Mouse (Mus musculus) leukemia stem cell, adult 10-12 weeks (primary cell): Measurements from ENCODE around the gene Tmem151a. TPM values are rescaled to one million over a fixed set of nuclear protein-coding genes. Genes with fewer than 3 reads are reported as not detected.

Source experiments
- polyA plus RNA-seq: library from polyadenylated mRNA; stranded (reverse); fragments of >175 nt; gene quantifications from 2 replicates; pipeline ENCODE4 v1.2.3, GENCODE M21; 2012; ENCODE audit warnings: low replicate concordance

The Tmem151a gene
- 0.09 and 1.3 TPM in 2 replicates for polyA plus RNA-seq

DNA sequence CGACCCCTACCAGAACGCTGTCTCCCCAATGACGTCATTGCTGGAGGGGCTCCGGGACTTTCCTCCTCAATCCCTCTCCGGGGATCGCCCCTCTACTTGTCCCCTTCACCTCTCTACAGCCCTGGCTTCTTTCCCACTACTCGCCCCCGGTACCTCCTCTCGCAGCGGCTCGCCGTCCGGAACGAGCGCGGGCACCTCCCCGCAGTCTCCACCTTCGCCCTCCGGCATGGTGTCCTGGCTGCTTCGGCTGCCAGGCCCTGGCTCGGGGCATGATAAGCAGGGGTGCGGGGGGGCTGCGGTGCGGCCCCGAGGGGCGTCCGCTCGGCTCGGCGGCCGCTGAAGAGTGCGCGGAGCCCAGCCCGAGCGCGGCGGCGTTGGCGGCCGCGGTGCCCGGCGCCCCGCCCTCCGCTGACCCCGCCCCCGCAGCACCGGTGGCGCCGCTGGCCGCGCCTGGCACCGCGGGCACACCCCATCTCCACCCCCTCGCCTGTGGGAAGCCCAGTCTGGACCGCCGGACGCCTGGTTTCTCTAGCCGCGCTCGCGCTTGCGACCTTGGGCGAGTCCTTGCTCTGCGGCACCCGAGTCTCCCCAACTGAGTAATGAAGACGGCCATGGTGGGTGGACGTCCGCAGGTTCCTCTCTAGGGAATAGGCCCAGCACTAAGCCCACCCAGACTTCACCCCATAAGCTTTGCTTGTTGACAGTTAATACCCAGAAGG, at the start of gene Tmem151a:
Gene Tmem151a (minus strand): TSS at position 387 of the 719 bp plus-strand sequence.

DNA sequence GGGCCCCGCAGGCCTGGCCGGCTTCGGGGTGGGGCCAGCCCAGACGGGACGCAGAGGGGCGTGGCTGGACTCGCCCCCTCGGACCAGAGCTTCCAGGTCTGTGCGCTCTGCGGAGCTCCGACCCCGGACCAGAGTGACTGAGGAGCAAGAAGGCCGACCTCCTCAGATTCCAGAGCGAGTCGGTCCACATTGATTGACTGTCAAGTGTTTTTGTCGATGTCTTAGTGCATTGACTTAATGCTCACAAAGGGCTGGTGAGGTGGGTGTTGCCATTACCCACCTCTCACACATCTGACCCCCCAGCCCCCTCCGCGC, 33.0 kb upstream of the Tmem151a start, which contains the start of gene Klc2:
Gene Klc2 (minus strand): TSS at position 177 of the 315 bp plus-strand sequence.

DNA sequence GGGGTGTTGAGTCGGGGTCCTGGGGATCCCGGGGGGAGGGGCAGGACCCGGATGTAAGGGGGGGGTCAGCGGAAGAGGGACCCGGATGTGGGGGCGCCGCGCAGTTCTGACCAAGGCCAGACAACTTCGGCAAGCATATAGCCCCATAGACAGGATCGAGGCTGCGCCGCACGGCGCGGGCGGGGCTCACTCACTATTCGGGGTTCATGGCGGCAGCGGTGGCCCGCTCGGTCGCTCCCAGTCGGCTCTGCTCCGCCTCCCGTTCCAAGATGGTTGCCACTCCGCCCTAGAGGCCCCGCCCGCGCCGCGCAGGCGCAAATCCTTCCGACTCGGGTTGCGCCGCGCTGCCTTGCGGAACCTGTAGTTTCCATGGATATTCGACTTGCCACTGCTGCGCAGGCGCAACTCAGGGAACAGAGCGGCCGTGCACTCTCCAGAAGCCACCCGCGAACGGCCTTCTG, 21.4 kb upstream of the Tmem151a start, which contains the start of gene Rab1b:
Gene Rab1b (minus strand): TSS at position 342 of the 461 bp plus-strand sequence.

DNA sequence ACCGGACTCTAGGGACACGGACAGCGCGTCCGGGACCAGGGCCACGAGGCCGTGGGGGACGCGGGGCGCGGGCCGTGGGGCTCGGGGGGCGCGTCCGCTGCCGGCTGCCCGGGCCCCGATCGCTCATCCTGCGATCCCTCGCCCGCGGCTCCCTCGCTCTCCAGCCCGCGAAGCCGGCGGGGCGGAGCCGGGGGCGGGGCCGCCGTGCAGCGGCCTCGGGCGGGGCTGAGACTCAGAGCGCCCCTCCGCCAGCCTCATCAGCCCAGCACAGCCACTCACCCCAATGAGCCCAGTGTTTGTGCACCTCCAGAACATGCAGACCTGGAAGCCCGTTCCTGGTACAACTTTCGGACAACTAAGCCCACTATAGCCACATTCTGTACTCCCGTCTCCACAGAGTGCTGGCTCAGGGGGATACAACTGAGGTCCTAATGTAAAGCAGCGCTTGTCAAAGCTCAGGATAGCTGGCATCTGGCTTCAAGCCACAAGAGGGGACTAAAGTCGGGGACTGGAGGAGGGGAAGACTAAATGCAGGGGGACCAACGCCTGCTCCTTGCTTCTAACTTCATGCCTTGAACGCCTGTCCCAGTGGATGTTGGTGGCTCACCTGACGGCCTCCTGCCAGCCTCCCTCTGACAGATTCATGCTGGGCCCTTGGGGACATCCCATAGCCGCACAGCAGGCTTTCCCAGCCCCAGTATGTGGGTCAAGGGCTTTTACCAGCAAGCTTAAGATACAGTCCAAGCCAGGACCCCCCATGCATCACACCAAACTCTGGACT, 13.2 kb upstream of the Tmem151a start, which contains the start of gene Cnih2:
Gene Cnih2 (minus strand): TSS at position 159 of the 781 bp plus-strand sequence.

DNA sequence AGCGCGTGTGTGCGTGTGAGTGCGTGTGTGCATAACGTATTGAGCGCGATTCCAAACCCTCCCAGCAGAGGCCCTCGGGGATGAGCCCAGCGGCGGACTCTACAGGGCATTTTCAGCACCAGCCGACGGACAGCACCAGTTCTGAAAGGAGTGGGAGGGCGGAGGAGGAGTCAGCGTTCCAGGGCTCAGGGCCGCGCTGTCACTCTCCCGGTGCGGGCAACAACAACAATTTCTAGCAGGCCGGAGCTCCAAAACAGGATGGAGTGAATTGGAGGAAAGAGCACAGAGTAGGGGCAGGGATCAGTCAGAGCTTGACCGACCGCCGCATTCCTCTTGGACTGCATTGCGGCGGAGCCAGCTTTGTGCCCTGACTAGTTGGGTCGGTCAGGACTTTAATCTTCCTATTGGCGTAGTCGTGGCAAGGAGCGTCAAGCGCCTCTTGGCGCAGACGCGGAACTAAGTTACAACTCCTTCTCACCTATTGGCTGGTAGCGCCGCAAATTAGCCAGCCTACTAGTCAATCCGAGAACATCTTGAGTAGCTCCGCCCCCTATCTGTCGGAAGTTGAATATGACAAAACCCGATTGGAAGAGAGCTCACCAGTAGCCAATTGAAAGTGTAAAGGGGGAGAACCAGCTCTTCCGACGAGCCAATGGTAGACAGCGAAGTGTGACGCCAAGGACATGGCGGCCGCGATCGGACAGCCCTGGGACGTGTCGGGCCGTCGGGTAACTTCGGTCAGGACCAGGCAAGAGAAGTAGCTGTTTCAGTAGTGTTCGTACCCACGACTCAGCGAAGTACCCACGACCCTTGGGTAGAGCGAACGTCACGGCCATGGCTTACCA, 2.8 kb upstream of the Tmem151a start, which contains the start of gene Yif1a:
Gene Yif1a (plus strand): TSS at position 655 of the 845 bp plus-strand sequence.

DNA sequence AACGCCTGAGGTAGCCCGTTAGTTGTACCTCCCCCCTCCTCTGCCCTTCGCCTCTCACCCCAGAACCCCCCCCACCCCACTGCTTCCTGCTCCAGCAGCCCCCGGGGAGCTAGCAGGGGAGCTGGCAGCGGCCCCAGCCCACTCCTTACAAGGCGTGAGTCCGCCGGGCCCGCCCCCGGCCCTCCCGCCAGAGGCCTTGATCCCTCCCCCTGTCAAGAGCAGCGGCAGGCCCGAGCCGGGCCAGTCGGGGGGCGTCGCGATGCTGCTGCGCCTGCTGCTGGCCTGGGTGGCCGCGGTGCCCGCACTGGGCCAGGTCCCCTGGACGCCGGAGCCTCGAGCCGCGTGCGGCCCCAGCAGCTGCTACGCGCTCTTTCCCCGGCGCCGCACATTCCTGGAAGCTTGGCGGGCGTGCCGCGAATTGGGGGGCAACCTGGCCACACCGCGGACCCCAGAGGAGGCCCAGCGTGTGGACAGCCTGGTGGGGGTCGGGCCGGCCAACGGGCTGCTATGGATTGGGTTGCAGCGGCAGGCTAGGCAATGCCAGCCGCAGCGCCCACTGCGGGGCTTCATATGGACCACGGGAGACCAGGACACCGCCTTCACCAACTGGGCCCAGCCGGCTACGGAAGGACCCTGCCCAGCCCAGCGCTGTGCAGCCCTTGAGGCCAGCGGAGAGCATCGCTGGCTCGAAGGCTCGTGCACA, 17.3 kb downstream of the Tmem151a start, which contains the start of gene Cd248:
Gene Cd248 (plus strand): TSS at position 212 of the 703 bp plus-strand sequence.

DNA sequence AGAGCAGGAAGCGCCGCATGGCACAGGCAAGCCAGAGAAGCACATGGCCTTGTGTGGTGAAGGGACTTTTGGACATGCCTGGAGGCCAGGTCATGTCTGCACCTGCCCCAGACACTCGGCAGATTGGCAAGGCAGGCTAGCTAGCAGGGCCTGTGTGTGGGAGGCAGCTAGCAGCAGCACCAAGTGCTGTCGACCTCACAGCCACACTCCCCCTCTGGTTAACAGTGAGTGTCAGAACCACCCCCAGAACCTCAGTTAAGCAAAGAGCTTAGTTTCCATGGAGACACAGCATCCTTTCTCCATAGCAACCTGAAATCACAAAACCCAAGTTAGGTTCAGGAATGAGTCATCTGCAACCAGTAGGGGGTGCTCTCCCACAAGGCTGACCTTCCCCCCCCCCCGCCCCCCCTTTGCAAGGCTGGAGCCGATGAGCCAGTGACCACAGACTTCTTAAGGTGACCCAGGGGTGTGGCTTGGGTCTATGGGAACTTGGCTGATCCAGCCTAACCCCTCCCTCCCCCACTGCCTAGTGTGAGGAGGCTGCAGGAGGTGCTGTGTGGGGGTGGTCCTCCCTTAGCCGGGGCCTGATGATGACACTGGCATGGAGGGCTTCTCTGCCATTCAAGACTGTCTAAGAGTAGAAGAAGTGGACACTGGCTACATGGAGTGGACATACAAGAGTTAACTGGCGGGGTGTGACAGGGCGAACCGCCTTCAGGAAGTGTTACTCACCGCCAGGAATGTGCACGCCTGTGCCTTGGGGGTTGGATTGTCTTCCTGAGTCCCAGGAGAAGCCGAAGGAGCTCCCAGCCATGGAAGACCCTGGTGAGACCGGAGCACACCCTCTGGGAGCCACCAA, 35.1 kb downstream of the Tmem151a start, which contains the start of gene Rin1:
Gene Rin1 (plus strand): TSS at position 435 of the 859 bp plus-strand sequence.

DNA sequence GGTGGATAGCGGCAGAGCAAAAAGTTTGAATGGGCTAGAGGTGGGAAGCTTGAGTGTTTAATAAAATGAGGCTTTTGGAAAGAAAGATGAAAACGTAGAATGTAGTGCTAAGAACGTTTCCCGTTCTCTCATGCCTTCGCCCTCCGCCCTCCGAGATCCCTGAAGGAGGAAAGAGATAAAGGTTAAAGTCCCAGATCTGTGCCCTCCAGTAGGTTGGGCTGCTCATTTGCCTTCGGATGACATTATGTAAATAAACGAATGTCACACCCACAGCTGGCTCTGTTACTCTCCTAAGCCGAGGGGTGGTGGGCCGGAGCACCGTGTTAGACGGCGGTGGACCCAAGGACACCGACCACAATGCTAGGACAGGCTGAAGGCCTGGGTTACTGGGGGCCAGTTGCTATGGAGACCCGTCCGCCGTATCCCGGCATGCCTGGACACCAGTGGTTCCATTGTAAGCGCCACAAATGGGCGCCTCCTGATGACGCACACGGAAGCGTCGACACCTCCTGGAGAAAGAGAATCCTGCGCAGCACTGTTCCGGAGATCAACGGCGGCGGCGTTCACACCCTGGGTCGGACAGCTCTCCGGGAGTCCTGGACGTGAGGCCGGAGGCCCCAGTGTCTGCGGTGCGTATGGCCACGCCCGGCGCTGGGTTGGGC, 44.3 kb downstream of the Tmem151a start, which contains the start of gene Brms1:
Gene Brms1 (plus strand): TSS at position 493 of the 662 bp plus-strand sequence.

DNA sequence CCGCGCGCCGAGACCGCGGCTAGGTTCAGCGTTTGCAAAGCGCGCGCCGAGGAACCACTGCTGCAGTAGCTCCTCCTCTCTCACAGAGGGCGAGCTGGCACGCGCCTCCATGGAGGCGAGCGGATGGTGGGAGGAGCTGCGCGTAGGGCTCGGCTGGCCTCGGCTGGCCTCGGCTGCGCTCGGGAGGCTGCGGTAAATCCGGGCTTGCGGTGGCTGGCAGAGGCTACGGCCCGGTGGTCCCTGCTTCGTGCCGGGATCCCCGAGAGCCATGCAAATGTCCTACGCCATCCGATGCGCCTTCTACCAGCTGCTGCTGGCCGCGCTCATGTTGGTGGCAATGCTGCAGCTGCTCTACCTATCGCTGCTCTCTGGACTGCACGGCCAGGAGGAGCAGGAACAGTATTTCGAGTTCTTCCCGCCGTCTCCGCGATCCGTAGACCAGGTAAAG, 46.6 kb downstream of the Tmem151a start, which contains the start of the genes B4gat1 and AC124502.3:
Gene B4gat1 (plus strand): TSS at position 118 of the 448 bp plus-strand sequence.
Gene AC124502.3 (plus strand): TSS at position 183 of the 448 bp plus-strand sequence.

DNA sequence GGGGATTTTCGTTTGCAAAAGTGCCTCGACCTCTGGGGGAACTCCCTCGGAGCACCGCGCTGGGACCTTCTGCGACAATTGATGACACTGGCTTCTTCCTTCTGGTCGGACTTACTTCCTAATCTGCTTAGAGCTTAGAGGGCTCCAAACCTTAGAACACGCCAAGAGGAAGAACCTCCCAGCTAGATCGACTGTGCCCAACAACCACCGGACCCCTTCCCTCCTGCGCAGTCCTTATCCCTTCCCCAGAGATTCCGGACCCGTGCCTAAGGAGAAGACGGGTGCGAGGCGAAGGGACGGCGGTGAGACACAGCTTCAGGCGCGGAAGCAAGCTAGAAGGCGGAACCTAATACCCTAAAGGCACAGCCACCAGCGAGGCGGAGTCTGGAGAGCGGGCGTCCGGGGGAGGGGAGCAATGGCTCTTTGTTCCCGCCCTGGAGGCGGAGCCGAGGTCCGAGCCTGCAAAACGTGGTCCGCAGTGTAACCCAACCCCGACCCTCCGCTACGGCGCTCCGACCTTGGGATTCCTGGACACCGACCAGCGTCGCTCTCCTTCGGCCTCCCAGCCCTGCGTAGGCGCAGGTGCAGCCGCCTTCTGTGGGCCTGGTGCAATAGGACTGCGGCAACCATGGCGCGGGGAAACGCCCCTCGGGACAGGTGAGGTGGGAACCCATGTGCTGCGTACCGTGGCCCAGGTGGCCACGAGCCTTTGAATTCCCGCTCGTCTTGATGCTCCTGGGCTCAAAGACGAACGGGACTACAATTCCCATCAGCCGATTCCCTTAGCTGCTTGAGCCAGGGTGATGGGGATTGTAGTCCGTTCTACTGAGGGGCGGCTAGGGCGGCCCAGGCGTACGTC, 61.5 kb downstream of the Tmem151a start, which contains the start of gene Slc29a2:
Gene Slc29a2 (plus strand): TSS at position 240 of the 859 bp plus-strand sequence.

Other genes starting within 250 kb of the Tmem151a start
- gene Ccs, start 246.2 kb downstream of the Tmem151a start, polyA plus RNA-seq = 21.4 and 110 TPM in 2 replicates
- gene Ccdc87, start 246.2 kb downstream of the Tmem151a start, polyA plus RNA-seq = not detected in 2 replicates
- gene Ctsf, start 230.4 kb downstream of the Tmem151a start, polyA plus RNA-seq = 17.8 and 31.5 TPM in 2 replicates
- 0.37 and 0.66 TPM in 2 replicates for gene Actn3, start 207.6 kb downstream of the Tmem151a start, polyA plus RNA-seq
- 5.1 and 6.1 TPM in 2 replicates for gene Zdhhc24, start 206.9 kb downstream of the Tmem151a start, polyA plus RNA-seq
- 4.4 and 8.3 TPM in 2 replicates for gene Bbs1, start 178.9 kb downstream of the Tmem151a start, polyA plus RNA-seq
- gene Dpp3, start 157.2 kb downstream of the Tmem151a start, polyA plus RNA-seq = 49.7 and 54.1 TPM in 2 replicates
- gene Peli3, start 142.4 kb downstream of the Tmem151a start, polyA plus RNA-seq = 0.11 and 0.36 TPM in 2 replicates
- 41.9 and 74.6 TPM in 2 replicates for gene Mrpl11, start 123.4 kb downstream of the Tmem151a start, polyA plus RNA-seq
- 0.14 and 0.37 TPM in 2 replicates for gene Npas4, start 95.2 kb downstream of the Tmem151a start, polyA plus RNA-seq
- gene Slc29a2, start 61.7 kb downstream of the Tmem151a start, polyA plus RNA-seq = 3.2 and 6.6 TPM in 2 replicates
- gene B4gat1, start 46.7 kb downstream of the Tmem151a start, polyA plus RNA-seq = 6.5 TPM in 2 replicates
- gene AC124502.3, start 46.6 kb downstream of the Tmem151a start, polyA plus RNA-seq = not detected in 2 replicates
- 29.9 and 97.0 TPM in 2 replicates for gene Brms1, start 44.2 kb downstream of the Tmem151a start, polyA plus RNA-seq
- 0.43 and 0.90 TPM in 2 replicates for gene Rin1, start 35.0 kb downstream of the Tmem151a start, polyA plus RNA-seq
- 4.3 and 7.0 TPM in 2 replicates for gene Cd248, start 17.5 kb downstream of the Tmem151a start, polyA plus RNA-seq
- gene Yif1a, start 3.0 kb upstream of the Tmem151a start, polyA plus RNA-seq = 12.3 and 39.3 TPM in 2 replicates
- gene Cnih2, start 13.0 kb upstream of the Tmem151a start, polyA plus RNA-seq = 2.3 and 6.4 TPM in 2 replicates
- gene Rab1b, start 21.5 kb upstream of the Tmem151a start, polyA plus RNA-seq = 269 and 344 TPM in 2 replicates
- 18.0 and 32.6 TPM in 2 replicates for gene Klc2, start 33.0 kb upstream of the Tmem151a start, polyA plus RNA-seq
- 116 and 125 TPM in 2 replicates for gene Pacs1, start 187.6 kb upstream of the Tmem151a start, polyA plus RNA-seq
- 314 and 709 TPM in 2 replicates for gene Sf3b2, start 209.9 kb upstream of the Tmem151a start, polyA plus RNA-seq
- 0.16 and 0.23 TPM in 2 replicates for gene Gal3st3, start 212.8 kb upstream of the Tmem151a start, polyA plus RNA-seq